Mouse (Mus musculus): Measurements from ENCODE around the gene Rtn4r. TPM values are rescaled to one million over a fixed set of nuclear protein-coding genes. Genes with fewer than 3 reads are reported as not detected.

Gene Rtn4r
- 0.31 and 0.79 TPM in 2 replicates for polyA plus RNA-seq (2016; fragmentation: Nextera tagmentation; extraction: Ambion mirVana)

DNA sequence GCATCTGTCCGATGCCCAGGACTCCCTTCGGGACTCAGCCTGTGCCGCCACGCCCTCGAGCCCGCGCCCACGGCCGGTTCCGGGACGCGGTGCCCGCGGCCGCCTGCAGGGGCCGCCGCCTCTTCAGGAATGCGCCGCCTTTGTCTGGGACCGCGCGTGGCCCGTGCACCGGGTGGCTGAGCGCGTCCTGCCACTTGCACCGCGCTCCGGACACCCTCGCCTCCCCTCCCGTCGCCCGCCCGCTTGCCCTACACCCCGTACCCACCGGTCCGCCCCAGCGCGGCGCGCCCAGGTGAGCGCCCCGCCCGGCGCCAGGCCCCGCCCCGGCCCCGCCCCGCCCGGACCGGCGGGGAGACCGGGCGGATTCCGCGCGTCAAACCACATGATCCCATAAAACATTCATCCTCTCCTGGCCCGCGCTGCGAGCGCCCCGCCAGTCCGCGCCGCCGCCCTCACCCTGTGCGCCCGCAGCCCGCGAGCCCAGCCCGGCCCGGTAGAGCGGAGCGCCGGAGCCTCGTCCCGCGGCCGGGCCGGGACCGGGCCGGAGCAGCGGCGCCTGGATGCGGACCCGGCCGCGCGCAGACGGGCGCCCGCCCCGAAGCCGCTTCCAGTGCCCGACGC is at the start of gene Rtn4r:
Gene Rtn4r, plus strand, starts transcription at position 402 of the 621 bp plus-strand sequence.
- no peak for DNase-seq (ENCODE audit: low spot score)
- Histone ChIP-seq H3K9me3 (no peaks in the 10 kb centered on the region), H3K4me3 (peak within 1 kb of the TSS; percentile 77), H3K4me1 (peaks cover 19% of the 10 kb centered on the region), H3K27ac (peak within 1 kb of the TSS; percentile 84), H3K36me3 (no peaks in the 10 kb centered on the region), H3K27me3 (ENCODE audit: insufficient read depth, poor library complexity, severe bottlenecking) (peaks cover 89% of the 10 kb centered on the region)
- WGBS = 1% methylated on average over 91 of the region's 96 CpGs

DNA sequence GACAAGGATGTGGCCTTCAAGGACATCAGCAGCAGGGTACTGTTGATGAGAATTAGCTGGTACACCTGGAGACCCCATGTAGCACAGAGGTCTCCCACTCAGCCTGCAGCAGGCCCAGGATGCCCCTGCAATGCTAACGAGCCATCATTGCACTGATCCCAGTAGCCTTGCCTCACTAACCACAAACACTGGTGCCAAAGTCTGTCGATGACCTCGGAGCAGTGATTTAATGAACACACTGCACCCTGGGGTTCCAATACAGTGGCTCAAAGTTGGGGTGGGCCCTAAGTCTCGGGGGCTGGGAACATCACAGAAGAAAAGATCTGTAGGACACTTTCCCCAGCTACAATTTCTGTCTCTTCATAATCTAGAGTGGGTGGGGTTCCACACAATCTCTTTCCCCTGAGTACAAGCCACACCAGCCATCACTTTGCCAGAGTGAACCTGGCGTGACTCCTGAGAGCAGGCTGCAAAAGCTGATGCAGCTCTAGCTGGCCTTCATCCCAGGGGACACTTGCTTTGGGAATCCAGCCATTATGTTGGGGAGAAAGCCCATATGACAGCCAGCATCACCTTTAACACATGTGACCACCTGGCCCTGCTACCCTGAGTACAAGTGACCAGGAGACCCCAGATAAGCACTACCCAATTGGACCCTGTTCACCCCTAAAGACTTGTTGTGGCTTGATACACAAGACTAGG is 49.0 kb upstream of the Rtn4r start:
- 83% methylated on average over 5 of the region's 5 CpGs for WGBS
- Histone ChIP-seq H3K27ac (no peak overlapping the region), H3K4me1 (peaks cover 8% of the 10 kb centered on the region; the same call in 1 of the 2 replicates)

DNA sequence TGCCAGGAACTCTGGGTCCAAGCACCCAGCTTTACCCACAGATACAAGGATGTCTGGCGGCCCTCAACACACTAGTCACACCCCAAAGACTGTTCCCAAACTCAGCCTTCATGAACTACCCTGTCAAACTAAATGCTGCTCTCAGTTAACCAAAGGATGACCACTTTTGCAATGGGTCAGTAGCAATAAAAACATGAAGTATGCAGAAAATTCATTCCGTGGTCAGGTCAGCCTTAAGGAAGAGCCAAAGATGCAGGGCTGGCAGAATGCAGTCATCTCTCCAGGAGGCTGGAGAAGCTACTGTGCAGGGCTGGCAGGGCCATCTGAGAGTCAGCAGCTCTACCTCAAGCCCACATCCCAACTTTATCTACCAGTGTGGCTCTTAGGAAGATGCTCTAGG is 48.1 kb upstream of the Rtn4r start:
- WGBS = 83% methylated on average over 2 of the region's 2 CpGs
- Histone ChIP-seq H3K27me3 (ENCODE audit: insufficient read depth, poor library complexity, severe bottlenecking) (no peaks in the 10 kb centered on the region), H3K4me1 (0 out of 2 replicates have a peak, but pooled peaks cover 5% of the 10 kb centered on the region), H3K36me3 (peaks cover 3% of the 10 kb centered on the region; the same call in 1 of the 2 replicates), H3K4me3 (no peak overlapping the region), H3K9me3 (no peaks in the 10 kb centered on the region), H3K27ac (no peak overlapping the region)
- DNase-seq (ENCODE audit: low spot score) = no peak

More for the DNA sequence above, 49.0 kb upstream of the Rtn4r start:
- DNase-seq (ENCODE audit: low spot score) = no peak
- Histone ChIP-seq H3K27me3 (ENCODE audit: insufficient read depth, poor library complexity, severe bottlenecking) (no peaks in the 10 kb centered on the region), H3K4me3 (no peak overlapping the region), H3K9me3 (no peaks in the 10 kb centered on the region), H3K36me3 (peaks cover 3% of the 10 kb centered on the region; the same call in 1 of the 2 replicates)

DNA sequence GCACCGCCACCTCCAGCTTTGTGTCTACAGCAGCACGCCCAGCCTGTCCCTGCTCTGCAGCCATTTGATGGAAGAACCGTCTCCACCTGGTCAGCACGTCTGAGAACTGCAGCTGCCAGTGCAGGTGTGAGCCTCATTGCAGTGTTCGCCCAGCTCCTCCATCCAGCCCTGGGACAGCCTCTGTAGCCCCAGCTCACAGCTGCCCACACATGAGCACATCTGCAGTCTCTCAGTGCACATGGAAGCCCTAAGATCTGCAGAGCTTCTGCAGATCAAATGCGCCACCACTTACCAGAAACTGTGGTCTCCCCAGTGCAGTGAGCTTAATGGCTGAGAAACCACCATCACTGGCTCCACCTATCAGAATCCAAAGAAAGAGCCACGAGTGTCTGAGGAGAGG is 47.3 kb upstream of the Rtn4r start:
- no peaks in the 10 kb centered on the region for H3K9me3 ChIP-seq
- 89% methylated on average over 7 of the region's 7 CpGs for WGBS
- peaks cover 3% of the 10 kb centered on the region; the same call in 1 of the 2 replicates for H3K36me3 ChIP-seq
- H3K27me3 ChIP-seq (ENCODE audit: insufficient read depth, poor library complexity, severe bottlenecking) = no peaks in the 10 kb centered on the region
- no peak overlapping the region for H3K27ac ChIP-seq
- H3K4me3 ChIP-seq = no peak overlapping the region
- H3K4me1 ChIP-seq = 0 out of 2 replicates have a peak, but pooled peaks cover 5% of the 10 kb centered on the region
- no peak for DNase-seq (ENCODE audit: low spot score)

DNA sequence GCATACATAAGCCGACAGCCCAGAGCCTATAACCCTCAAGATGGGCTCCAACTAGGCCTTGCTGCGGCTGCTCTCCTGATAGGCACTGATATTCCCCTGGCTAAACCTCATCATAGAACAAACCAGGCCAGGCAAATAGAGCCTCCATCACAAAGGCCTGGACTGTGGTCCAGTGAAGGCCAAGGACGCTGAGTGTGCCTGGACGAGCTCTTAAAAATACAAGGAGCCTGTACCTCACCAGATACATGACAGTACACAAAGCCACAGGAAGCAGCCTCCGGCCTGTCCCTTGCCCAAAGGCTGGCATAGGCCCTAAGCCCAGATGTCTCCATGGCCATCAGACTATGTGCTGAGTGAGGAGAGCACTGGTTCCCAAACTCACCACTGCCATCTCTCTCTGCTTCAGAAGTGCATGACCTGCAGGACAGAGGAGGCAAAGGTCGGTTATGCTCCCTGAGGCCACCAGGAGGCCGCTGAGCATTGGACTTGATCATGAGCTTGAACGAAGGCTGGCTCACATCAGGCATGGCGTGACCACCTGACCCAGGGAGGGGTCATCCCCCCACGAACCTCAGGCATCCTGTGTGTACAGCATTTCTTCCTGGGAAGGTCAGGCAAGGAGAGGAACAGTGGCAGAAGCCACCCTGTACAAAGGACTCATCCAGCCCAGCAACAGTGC is 46.2 kb upstream of the Rtn4r start:
- Histone ChIP-seq H3K4me1 (0 out of 2 replicates have a peak, but pooled peaks cover 5% of the 10 kb centered on the region), H3K4me3 (no peak overlapping the region), H3K27me3 (ENCODE audit: insufficient read depth, poor library complexity, severe bottlenecking) (no peaks in the 10 kb centered on the region), H3K36me3 (no peaks in the 10 kb centered on the region; the same call in 1 of the 2 replicates), H3K27ac (no peak overlapping the region), H3K9me3 (no peaks in the 10 kb centered on the region)
- DNase-seq (ENCODE audit: low spot score) = no peak
- 80% methylated on average over 10 of the region's 10 CpGs for WGBS

DNA sequence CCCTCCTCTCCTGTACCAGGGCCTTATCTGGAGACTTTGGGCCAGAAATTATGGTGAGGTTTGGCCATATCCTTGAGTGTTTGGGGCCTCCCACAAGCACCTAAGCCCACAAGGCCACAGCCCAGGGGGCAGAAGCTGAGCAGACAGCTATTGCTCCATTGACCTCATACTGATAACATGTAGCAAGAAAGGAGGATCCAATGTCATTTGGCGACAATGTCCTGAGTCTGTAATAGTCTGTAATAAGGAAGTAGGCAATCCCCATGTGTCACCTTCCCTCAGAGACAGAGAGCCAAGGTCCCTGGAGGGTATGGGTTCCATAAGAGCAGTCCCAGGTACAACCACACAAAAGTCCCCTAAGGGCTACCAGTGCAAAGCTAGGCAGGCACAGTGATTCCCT is 45.2 kb upstream of the Rtn4r start:
- H3K4me1 ChIP-seq = 0 out of 2 replicates have a peak, but pooled peaks cover 5% of the 10 kb centered on the region
- no peaks in the 10 kb centered on the region for H3K9me3 ChIP-seq
- H3K27me3 ChIP-seq (ENCODE audit: insufficient read depth, poor library complexity, severe bottlenecking) = peaks cover 1% of the 10 kb centered on the region; the same call in 1 of the 2 replicates
- H3K36me3 ChIP-seq = no peaks in the 10 kb centered on the region; the same call in 1 of the 2 replicates
- H3K27ac ChIP-seq = no peak overlapping the region
- DNase-seq (ENCODE audit: low spot score) = no peak
- 90% methylated on average over 1 of the region's 1 CpGs for WGBS
- no peak overlapping the region for H3K4me3 ChIP-seq

DNA sequence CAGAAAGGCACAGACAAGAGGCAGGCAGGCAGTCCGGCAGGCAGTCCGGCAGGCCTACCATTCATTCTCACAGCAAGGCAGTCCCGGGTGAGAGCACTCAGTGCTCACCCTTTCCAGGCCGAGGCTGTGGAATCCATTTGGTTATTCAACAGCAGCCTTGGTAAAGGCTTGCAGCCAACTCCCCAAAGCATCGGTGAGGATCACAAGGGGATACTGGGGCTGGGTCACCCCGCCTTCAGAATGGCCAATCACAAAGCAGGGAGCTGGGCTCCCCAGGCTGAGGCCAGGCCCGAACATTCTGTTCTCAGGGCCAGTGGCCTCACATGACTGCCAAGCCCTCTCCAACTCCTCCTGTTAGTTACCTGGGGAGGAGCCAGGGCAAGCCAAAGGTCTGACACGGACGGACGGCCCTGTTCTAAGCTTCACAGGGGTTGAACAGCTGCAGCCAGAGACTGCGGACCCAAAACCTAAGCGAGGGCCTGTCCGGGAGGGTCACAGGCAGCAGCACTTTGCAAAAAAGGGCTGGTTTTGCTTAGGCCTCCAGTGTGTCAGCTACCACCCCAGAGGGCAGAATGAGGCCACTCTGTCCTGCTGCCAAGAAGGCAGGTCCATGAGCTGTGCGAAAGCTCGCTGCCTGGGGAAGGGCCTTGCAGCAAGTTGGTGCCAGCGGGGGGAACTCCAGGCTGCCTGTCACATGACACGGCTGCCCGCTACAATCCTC is 44.1 kb upstream of the Rtn4r start:
- H3K9me3 ChIP-seq = no peaks in the 10 kb centered on the region
- DNase-seq (ENCODE audit: low spot score) = no peak
- H3K4me3 ChIP-seq = no peak overlapping the region
- peaks cover 15% of the 10 kb centered on the region for H3K4me1 ChIP-seq
- H3K27me3 ChIP-seq (ENCODE audit: insufficient read depth, poor library complexity, severe bottlenecking) = peaks cover 10% of the 10 kb centered on the region
- H3K27ac ChIP-seq = no peak overlapping the region
- 84% methylated on average over 18 of the region's 18 CpGs for WGBS
- H3K36me3 ChIP-seq = no peaks in the 10 kb centered on the region; the same call in 1 of the 2 replicates

DNA sequence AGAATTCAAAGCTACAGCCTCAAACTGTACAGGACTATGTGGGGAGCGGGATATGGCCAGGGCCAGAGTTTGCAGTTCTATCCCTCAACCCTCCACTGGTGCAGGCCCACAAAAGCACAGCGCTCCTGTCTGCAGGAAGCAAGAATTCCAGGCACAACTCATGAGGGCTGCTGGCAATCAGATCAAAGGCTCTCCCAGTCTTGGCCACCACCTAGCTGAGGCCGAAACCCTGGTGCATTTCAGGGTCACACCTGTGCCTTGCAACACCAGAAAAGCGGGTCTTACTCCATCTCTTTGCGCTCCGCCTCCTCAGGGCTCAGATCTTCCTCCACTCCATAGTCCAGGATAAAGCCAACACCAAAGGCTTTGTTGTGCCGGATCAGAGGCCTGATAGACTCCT is 43.2 kb upstream of the Rtn4r start:
- H3K36me3 ChIP-seq = no peaks in the 10 kb centered on the region; the same call in 1 of the 2 replicates
- H3K27ac ChIP-seq = no peak overlapping the region
- no peak overlapping the region for H3K4me3 ChIP-seq
- peaks cover 22% of the 10 kb centered on the region for H3K4me1 ChIP-seq
- 88% methylated on average over 7 of the region's 7 CpGs for WGBS
- H3K27me3 ChIP-seq (ENCODE audit: insufficient read depth, poor library complexity, severe bottlenecking) = peaks cover 10% of the 10 kb centered on the region
- no peak for DNase-seq (ENCODE audit: low spot score)
- H3K9me3 ChIP-seq = no peaks in the 10 kb centered on the region

DNA sequence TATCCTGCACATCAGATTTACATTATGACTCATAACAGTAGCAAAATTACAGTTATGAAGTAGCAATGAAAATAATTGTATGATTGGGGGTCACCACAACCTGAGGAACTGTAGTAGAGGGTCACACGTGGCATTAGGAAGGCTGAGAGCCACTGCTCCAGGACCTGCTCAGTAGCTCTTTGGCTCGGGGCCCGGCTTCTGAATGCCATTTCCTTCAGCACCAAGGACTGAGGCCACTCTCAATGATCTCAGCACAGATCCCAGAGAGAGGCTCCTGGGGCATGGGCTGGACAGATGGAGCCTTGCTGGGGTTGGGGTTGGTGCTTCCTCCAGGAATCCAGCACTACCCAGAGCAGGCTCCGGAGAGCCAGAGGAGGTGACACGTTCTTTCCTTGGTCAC is 40.3 kb upstream of the Rtn4r start:
- no peaks in the 10 kb centered on the region for H3K36me3 ChIP-seq
- no peak overlapping the region for H3K4me3 ChIP-seq
- H3K27ac ChIP-seq = no peak overlapping the region
- peaks cover 10% of the 10 kb centered on the region for H3K27me3 ChIP-seq (ENCODE audit: insufficient read depth, poor library complexity, severe bottlenecking)
- no peak for DNase-seq (ENCODE audit: low spot score)
- 79% methylated on average over 5 of the region's 5 CpGs for WGBS
- H3K4me1 ChIP-seq = peaks cover 29% of the 10 kb centered on the region
- no peaks in the 10 kb centered on the region for H3K9me3 ChIP-seq

DNA sequence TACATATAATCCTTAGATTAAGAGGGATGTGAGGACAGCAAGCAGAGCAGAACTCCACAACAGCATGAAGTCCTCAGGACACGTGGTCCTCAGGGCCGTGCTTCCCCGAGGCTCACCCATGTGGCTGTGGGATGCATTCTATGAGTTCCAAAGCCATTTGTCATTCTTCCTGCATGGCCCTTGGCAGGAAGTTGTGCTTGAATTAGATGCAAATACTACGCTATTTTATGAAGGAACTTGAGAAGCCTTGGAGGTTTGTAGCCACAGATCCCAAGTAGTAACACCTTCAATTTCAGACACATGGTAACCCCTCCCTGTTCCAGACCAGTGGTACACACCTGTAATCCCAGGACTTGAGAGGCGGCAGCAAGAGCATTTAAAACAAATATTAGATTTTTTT is 31.1 kb upstream of the Rtn4r start:
- Histone ChIP-seq H3K27me3 (ENCODE audit: insufficient read depth, poor library complexity, severe bottlenecking) (no peaks in the 10 kb centered on the region), H3K27ac (no peak overlapping the region), H3K4me1 (no peaks in the 10 kb centered on the region), H3K9me3 (no peaks in the 10 kb centered on the region), H3K36me3 (no peaks in the 10 kb centered on the region), H3K4me3 (no peak overlapping the region)
- WGBS = 50% methylated on average over 5 of the region's 5 CpGs
- DNase-seq (ENCODE audit: low spot score) = no peak

DNA sequence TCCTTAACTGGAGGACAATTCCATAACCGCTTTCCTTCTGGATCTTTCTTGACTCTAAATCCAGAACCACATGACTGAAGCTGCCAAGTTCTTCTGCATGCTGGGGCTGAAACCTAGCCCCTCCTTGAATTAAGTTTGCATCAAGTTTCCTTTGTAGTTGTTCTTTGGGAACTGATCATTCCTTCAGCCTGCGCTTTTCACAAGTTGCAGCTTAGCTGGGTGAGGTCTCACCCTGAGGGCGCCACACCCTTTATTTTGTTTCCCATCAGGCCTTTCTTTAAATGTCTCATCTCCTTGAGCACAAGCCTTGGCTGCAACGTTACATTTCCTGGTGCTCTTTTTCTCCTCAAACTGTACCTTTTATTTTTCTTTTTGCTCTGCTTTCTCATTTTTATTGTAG is 24.6 kb upstream of the Rtn4r start:
- DNase-seq (ENCODE audit: low spot score) = no peak
- Histone ChIP-seq H3K9me3 (no peaks in the 10 kb centered on the region), H3K4me3 (no peak overlapping the region), H3K36me3 (no peaks in the 10 kb centered on the region), H3K27ac (no peak overlapping the region), H3K4me1 (0 out of 2 replicates have a peak, but pooled peaks cover 3% of the 10 kb centered on the region), H3K27me3 (ENCODE audit: insufficient read depth, poor library complexity, severe bottlenecking) (0 out of 2 replicates have a peak, but pooled peaks cover 3% of the 10 kb centered on the region)
- WGBS = 76% methylated on average over 4 of the region's 4 CpGs

DNA sequence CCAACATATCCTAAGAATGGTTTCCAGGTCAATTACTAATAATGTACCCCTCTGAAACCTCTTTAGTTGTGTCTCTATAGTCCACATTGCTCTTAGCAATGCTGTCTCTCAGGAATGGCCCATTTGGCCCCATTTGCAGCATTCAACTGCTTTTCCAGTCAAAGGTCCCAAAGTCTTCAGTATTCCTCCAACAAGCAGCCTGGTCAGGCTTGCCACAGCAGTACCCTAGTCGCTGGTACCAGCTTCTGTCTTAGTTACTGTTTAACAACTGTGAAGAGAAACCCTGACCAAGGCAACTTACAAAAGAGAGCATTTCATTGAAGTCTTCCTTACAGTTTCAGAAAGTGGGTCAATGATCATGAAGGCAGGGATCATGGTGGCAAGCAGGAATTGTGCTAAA is 24.1 kb upstream of the Rtn4r start:
- DNase-seq (ENCODE audit: low spot score) = no peak

More for the DNA sequence above, 24.1 kb upstream of the Rtn4r start:
- H3K27me3 ChIP-seq (ENCODE audit: insufficient read depth, poor library complexity, severe bottlenecking) = 0 out of 2 replicates have a peak, but pooled peaks cover 3% of the 10 kb centered on the region
- 0 out of 2 replicates have a peak, but pooled peaks cover 3% of the 10 kb centered on the region for H3K4me1 ChIP-seq
- H3K36me3 ChIP-seq = no peaks in the 10 kb centered on the region
- no peak overlapping the region for H3K4me3 ChIP-seq
- 67% methylated on average over 1 of the region's 1 CpGs for whole genome bisulfite sequencing
- H3K9me3 ChIP-seq = no peaks in the 10 kb centered on the region
- no peak overlapping the region for H3K27ac ChIP-seq

Measured in heart, embryonic 10.5 days (tissue).